Mouse (Mus musculus) induced T-regulatory cell, adult 2 months (primary cell): ENCODE measurements around the gene Bola1.
"Not testable (repeated sequence)": the region's sequence is repeated elsewhere in the genome, so short reads cannot be mapped to it uniquely, and the experiment has no call there.

ENCODE experiments used
- DNase-seq: peaks from one replicate; pipeline ENCODE4 v3.0.0-alpha.2; 2012; ENCODE audit warnings: low read depth

The Bola1 gene

GRCm38 (mm10) chr3:96226695-96227648 lies 7.5 kb upstream of the Bola1 start:
- no peak for DNase-seq

- no peak for DNase-seq
Observed at GRCm38 (mm10) chr3:96225421-96225820, 5.9 kb upstream of the Bola1 start.

- DNase-seq: no peak
Observed at GRCm38 (mm10) chr3:96222774-96223173, 3.3 kb upstream of the Bola1 start.

GRCm38 (mm10) chr3:96221640-96222038 lies 2.1 kb upstream of the Bola1 start:
- DNase-seq: no peak

- DNase-seq: peak; percentile 96
Observed at GRCm38 (mm10) chr3:96220765-96221639, 1.5 kb upstream of the Bola1 start, which contains the start of the genes Hist2h2ac and Hist2h2be. Gene Hist2h2ac, minus strand, starts transcription at chr3:96220880. Gene Hist2h2be, plus strand, starts transcription at chr3:96221119.

GRCm38 (mm10) chr3:96220131-96220764 lies 739 bp upstream of the Bola1 start:
- peak; percentile 80 for DNase-seq

- no peak for DNase-seq
Observed at GRCm38 (mm10) chr3:96219191-96219641, 293 bp downstream of the Bola1 start.

GRCm38 (mm10) chr3:96209242-96209641 lies 10.3 kb downstream of the Bola1 start:
- no peak for DNase-seq

- peak; percentile 25 for DNase-seq
Observed at GRCm38 (mm10) chr3:96207819-96208218, 11.7 kb downstream of the Bola1 start.

GRCm38 (mm10) chr3:96199731-96200130 lies 19.8 kb downstream of the Bola1 start:
- DNase-seq: no peak

GRCm38 (mm10) chr3:96198601-96199251 lies 20.8 kb downstream of the Bola1 start:
- not testable (repeated sequence) for DNase-seq

GRCm38 (mm10) chr3:96198181-96198580 lies 21.3 kb downstream of the Bola1 start:
- peak; percentile 90 for DNase-seq

- peak; percentile 92 for DNase-seq
Observed at GRCm38 (mm10) chr3:96197129-96197749, 22.3 kb downstream of the Bola1 start.

GRCm38 (mm10) chr3:96196437-96197128 lies 22.9 kb downstream of the Bola1 start:
- peak; percentile 43 for DNase-seq

GRCm38 (mm10) chr3:96195616-96196313 lies 23.7 kb downstream of the Bola1 start:
- peak; percentile 27 for DNase-seq

- peak; percentile 59 for DNase-seq
Observed at GRCm38 (mm10) chr3:96194966-96195365, 24.5 kb downstream of the Bola1 start.

GRCm38 (mm10) chr3:96192977-96193376 lies 26.5 kb downstream of the Bola1 start:
- no peak for DNase-seq

- DNase-seq: no peak
Observed at GRCm38 (mm10) chr3:96182382-96182776, 37.1 kb downstream of the Bola1 start.

GRCm38 (mm10) chr3:96181510-96182381 lies 37.8 kb downstream of the Bola1 start:
- no peak for DNase-seq
